Mouse (Mus musculus): Measurements from ENCODE around the gene Fyttd1.
"Not testable (repeated sequence)": the region's sequence is repeated elsewhere in the genome, so short reads cannot be mapped to it uniquely, and the experiment has no call there.

The Fyttd1 gene

GRCm38 (mm10) chr16:32878157-32878598 is 878 bp downstream of the Fyttd1 start:
- in situ Hi-C loops (cut with MboI; ENCODE audit: unreplicated experiment in 2 of 2) = loop anchor here in 1 of 2 experiments (10.0 kb wide), 1 partner anchor 507 kb away; the partner anchor contains the start of gene Zfp148

DNA sequence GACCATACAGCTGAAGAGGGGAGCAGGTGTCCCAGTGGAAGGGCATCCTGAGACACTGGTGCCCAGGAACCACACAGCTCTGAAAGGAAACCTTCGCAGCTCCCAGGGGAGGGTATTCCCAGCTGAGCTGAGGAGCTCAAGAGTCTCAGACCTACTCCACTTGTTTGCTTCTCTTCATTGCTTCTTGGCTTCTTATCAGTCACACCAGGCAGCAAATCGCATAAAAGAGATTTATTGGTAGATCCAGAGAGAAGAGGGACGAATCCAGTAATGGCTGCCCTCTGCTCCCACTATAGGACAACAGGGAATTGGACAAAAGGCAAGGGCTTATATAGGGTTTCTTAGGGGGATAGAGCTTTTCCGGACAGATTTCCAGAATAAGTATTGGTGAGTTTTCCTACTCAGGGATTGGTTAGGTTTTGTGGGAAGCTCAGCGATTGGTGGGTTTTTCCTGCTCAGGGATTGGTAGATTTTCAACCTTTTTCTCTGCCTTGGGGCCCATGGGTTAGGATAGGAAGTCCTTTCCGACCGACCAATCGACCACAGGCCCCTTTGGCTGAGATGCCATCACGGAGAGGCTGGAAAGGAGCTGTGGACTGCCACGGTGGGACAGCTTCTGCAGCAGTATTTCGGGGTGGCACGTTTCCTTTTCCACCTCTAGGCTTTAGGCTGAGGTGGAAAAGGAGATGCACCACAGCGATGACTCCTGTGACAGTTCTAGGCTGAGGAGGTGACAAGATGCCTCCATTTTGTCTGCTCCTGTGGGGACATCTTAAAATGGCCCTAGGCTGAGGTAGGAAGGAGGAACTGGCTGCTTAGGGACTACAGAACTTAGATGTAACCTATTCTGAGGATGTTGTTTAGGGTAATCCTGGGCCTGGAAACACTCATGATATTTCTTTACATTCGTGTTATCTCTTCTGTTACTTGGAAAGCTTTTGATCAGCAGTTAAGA is 1.9 kb downstream of the Fyttd1 start:
- in situ Hi-C loops (cut with MboI; ENCODE audit: unreplicated experiment in 2 of 2) = loop anchor here in 1 of 2 experiments (10.0 kb wide), 1 partner anchor 506 kb away; the partner anchor contains the start of gene Zfp148

DNA sequence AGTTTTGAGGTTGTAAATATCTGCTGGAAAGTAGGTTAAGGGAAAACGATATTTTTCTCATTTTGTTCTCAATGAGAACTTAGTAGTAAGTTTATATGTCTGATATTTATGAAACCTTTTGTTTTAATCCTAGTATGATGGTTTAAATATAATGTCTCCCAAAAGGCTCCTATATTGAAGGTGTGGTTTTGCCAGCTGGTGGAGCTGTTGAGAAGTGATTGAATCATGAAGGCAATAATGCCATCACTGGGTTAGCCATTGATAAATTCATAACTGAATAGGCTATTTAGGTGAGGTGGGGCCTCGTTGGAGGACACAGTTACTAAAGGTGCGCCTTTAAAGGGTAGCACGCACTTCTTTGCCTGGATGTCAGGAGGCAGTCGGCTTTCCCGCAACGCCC is 4.2 kb downstream of the Fyttd1 start:
- in situ Hi-C loops (cut with MboI; ENCODE audit: unreplicated experiment in 2 of 2) = no loop called here

- in situ Hi-C loops (cut with MboI; ENCODE audit: unreplicated experiment in 2 of 2) = no loop called here
Observed at GRCm38 (mm10) chr16:32887996-32888395, 10.7 kb downstream of the Fyttd1 start.

- in situ Hi-C loops (cut with MboI; ENCODE audit: unreplicated experiment in 2 of 2) = no loop called here
Observed at GRCm38 (mm10) chr16:32889881-32890280, 12.6 kb downstream of the Fyttd1 start.

DNA sequence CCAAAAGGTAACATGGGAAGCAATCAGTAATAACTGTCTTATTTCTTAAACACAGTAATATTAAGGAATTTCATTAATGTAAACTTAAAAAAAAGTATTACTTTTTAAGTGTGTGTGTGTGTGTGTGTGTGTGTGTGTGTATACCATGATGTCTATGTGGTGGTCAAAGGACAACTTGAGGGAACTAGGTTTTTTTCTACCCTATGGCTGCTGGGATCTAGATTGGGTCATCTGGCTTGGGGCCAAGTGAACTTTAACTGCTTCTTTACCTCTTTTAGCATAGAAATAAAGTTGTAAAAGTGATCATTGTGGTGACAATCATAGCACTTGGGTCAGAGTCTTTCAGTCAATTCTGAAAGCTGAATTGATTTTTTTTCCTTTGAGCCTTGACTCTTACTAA is 18.8 kb downstream of the Fyttd1 start:
- in situ Hi-C loops (cut with MboI; ENCODE audit: unreplicated experiment in 2 of 2) = no loop called here

GRCm38 (mm10) chr16:32901360-32902050 is 24.2 kb downstream of the Fyttd1 start:
- in situ Hi-C loops (cut with MboI; ENCODE audit: unreplicated experiment in 2 of 2) = loop anchor here in 1 of 2 experiments (5.0 kb wide), 1 partner anchor 256 kb away; no protein-coding TSS in a partner anchor

DNA sequence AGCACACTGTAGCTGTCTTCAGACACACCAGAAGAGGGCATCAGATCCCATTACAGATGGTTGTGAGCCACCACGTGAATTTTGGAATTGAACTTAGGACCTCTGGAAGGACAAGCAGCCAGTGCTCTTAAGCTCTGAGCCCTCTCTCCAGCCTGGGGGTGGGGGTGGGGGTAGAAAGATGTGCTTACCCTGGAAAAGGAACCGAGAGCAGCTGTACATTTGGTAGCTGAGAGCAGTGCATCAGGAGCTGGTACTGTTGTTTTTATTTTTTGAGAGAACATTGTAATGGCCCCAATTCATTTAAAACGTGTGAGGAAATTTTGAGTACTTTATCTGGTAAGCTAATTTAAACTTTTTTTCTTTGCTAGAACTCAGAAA is 24.7 kb downstream of the Fyttd1 start:
- in situ Hi-C loops (cut with MboI; ENCODE audit: unreplicated experiment in 2 of 2) = loop anchor here in 1 of 2 experiments (5.0 kb wide), 1 partner anchor 255 kb away; no protein-coding TSS in a partner anchor

GRCm38 (mm10) chr16:32906186-32906585 is 28.9 kb downstream of the Fyttd1 start:
- in situ Hi-C loops (cut with MboI; ENCODE audit: unreplicated experiment in 2 of 2) = no loop called here

DNA sequence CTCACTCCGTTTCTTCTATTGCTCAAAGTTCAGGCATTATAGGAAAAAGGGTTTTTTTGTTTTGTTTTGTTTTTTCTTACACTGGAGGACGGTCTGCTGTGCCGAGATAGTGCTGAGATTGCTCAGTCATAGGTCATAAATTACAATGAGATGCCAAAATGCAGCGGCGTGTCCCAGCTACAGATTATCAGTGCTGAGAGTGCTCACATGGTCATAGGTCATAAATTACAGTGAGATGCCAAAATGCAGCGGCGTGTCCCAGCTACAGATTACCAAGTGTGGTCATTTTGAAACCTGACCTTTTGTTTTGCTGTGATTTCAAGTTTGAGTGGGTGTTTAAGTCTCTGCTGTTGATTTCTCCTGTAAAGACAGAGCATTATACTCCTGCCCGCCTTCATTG is 29.4 kb downstream of the Fyttd1 start:
- in situ Hi-C loops (cut with MboI; ENCODE audit: unreplicated experiment in 2 of 2) = no loop called here

- in situ Hi-C loops (cut with MboI; ENCODE audit: unreplicated experiment in 2 of 2) = no loop called here
Observed at GRCm38 (mm10) chr16:32913212-32913611, 35.9 kb downstream of the Fyttd1 start.

DNA sequence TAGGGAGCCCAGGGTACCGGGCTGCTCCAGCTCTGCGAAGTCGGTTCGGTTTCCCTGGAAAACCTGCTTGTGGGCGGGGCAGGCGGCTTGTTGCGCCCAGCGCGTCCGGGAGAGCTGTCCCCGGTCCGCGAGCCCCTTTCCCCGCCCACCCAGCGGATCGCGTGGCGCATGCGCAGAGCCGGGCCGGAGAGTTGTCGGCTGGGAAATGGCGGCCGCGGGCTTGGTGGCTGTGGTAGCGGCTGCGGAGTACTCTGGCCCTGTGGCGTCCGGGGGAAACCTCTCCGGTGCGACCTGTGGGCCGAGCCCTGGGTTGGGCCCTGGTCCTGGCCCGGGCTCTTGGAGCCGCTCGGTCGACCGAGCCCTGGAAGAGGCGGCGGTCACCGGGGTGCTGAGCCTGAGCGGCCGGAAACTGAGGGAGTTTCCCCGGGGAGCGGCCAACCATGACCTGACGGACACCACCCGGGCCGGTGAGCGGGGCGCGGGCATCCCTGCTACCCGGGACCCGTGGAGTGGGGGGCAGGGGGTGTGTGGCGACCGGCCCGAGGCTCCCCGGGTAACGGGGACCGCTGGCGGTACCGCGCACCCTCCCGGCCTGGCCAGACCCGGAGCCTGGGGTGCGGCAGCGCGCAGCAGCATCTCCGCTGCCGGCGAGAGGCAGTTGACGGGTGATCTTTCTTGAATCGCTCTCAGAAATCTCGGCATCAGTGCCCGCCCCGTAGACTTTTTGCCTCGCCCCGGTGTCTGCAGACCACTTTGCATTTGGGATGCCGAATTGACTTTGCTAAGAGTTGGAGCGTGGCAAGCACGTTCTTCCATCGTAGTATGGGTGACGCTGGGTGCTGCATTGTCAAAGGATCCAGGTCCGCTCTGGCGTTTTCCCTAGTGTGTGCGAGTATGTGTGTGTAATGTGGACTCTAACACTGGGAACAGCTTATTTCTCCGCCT is 36.9 kb downstream of the Fyttd1 start, which contains the start of gene Lrch3:
Gene Lrch3 (plus strand): TSS at position 164 of the 945 bp plus-strand sequence.
- in situ Hi-C loops (cut with MboI; ENCODE audit: unreplicated experiment in 2 of 2) = no loop called here

- in situ Hi-C loops (cut with MboI; ENCODE audit: unreplicated experiment in 2 of 2) = no loop called here
Observed at GRCm38 (mm10) chr16:32915292-32916068, 38.2 kb downstream of the Fyttd1 start.

DNA sequence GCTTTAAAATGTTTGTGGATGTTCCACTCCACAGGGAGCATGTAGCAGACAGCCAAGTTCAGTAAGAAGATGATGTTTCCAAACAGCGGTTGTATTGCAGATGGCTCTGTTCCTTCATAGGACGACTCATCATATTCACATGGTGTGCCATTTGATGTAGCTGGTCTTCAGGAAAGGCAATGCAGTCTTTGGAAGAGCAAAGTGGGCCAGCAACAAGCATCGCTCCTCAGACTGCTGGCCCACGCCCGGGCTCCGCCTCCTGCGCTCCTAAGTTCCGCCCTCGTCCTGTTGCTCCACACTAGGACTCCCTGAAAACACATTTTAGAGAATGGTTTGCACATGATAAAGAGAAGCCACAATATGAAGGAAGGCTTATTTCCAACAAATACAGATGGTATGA is 49.3 kb downstream of the Fyttd1 start:
- in situ Hi-C loops (cut with MboI; ENCODE audit: unreplicated experiment in 2 of 2) = not testable (repeated sequence)

DNA sequence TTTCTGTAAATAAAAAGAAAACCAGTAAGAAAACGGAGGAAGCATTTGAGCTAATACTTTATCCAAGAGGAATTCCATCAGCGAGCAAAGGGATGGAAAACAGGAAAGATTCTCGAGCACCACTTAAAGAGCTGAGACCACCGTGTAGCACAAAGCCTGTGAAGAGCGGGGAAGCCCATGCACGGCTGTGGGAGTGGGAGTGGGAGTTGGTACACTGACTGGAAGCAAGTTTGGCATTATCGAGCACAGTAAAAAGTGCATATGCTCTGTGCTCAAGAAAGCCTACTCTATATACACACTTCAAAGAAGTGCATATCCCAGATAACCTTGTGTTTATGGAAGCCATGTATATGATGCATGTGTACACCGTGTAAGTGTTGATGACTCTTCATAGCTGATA is 49.7 kb downstream of the Fyttd1 start:
- in situ Hi-C loops (cut with MboI; ENCODE audit: unreplicated experiment in 2 of 2) = no loop called here

GRCm38 (mm10) chr16:32929918-32930317 is 52.6 kb downstream of the Fyttd1 start:
- in situ Hi-C loops (cut with MboI; ENCODE audit: unreplicated experiment in 2 of 2) = no loop called here

DNA sequence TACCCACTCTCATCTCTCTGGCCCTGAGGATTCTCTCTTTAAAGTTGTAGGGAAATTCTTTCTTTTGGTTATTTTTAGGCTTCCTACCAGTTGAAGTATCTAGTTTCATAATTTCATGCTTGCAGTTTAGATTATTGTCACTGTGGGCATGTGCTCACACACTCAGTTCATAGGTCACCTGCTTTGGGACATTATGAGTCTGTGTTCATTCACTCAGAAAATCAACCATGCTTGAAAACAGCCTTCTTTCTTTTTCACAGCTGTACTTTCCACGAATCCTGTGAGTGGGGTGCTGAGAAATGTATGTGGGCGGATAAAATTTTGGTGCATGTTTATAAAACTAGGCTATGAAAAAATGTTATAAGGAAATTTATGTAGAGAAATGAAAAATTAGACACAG is 57.2 kb downstream of the Fyttd1 start:
- in situ Hi-C loops (cut with MboI; ENCODE audit: unreplicated experiment in 2 of 2) = no loop called here

DNA sequence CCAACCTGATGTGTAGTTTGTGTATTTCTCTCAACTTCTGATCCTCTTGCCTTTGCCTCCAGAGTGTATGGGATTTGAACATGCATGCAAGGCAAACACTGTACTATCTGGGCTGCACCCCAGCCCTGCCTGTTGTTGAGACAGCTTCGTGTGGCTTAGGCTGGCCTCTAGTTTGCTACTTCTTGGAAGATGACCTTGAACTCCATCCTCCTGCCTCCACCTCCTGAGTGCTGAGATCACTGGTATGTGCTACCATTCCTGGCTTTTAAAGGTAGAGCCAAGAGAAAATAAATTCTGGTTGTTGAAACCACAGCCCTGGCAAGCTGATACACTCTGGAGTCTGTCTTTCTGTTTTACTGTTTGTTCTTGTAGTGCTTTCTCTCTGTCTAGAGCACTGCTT is 57.8 kb downstream of the Fyttd1 start:
- in situ Hi-C loops (cut with MboI; ENCODE audit: unreplicated experiment in 2 of 2) = no loop called here

GRCm38 (mm10) chr16:32937358-32937757 is 60.1 kb downstream of the Fyttd1 start:
- in situ Hi-C loops (cut with MboI; ENCODE audit: unreplicated experiment in 2 of 2) = no loop called here

All from v-Abl transformed pro-B cells (cell line).